Mouse (Mus musculus) hindbrain, embryonic 14.5 days (tissue): ENCODE measurements at regions not wholly inside any gene's neighbourhood (a gene's known extent, or its start where the extent isn't known, plus 50 kb on each side); places are given as distances from the start of the nearest gene placed in this dataset.
"Not testable (repeated sequence)": the region's sequence is repeated elsewhere in the genome, so short reads cannot be mapped to it uniquely, and the experiment has no call there.

Source experiments
- ATAC-seq: fragments of 200-750 bp; cut with Nextera tagmentation; 2 replicates; pipeline ENCODE4 v1.8.0; 2017; ENCODE audit warnings: moderate number of reproducible peaks, mild to moderate bottlenecking, moderate TSS enrichment, moderate library complexity; ENCODE audit not compliant: low FRiP score
- DNase-seq: peaks from one replicate; pipeline ENCODE4 v3.0.0-alpha.2; 2015; ENCODE audit warnings: low spot score
- H3K27ac ChIP-seq: fragments of 300-500 bp; sonication (generic); 2 replicates; pipeline ENCODE4 v1.5.1; 2014; ENCODE audit warnings: mild to moderate bottlenecking, moderate library complexity
- H3K27me3 ChIP-seq: fragments of 300-500 bp; sonication (generic); 2 replicates; pipeline ENCODE4 v1.6.1; 2014; ENCODE audit warnings: mild to moderate bottlenecking, low read length, mixed read lengths; ENCODE audit not compliant: control insufficient read depth, insufficient read depth
- H3K36me3 ChIP-seq: fragments of 300-500 bp; sonication (generic); replicated peaks from 2 replicates; pipeline ENCODE4 v1.6.1; 2014; ENCODE audit not compliant: control insufficient read depth, insufficient read depth
- H3K4me1 ChIP-seq: fragments of 300-500 bp; sonication (generic); replicated peaks from 2 replicates; pipeline ENCODE4 v1.6.1; 2014; ENCODE audit warnings: antibody characterized with exemption, low read length, mixed read lengths; ENCODE audit not compliant: control insufficient read depth, insufficient read depth
- H3K4me2 ChIP-seq: fragments of 300-500 bp; sonication (generic); replicated peaks from 2 replicates; pipeline ENCODE4 v1.6.1; 2014; ENCODE audit warnings: mild to moderate bottlenecking, moderate library complexity
- H3K4me3 ChIP-seq: fragments of 300-500 bp; sonication (generic); replicated peaks from 2 replicates; pipeline ENCODE4 v1.5.1; 2014; ENCODE audit warnings: mild to moderate bottlenecking, low read length
- H3K9ac ChIP-seq: fragments of 300-500 bp; sonication (generic); 2 replicates; pipeline ENCODE4 v1.6.1; 2014
- H3K9me3 ChIP-seq: fragments of 300-500 bp; sonication (generic); 2 replicates; pipeline ENCODE4 v1.6.1; 2016; ENCODE audit warnings: low read length; ENCODE audit not compliant: control insufficient read depth
- WGBS: fragments of 180-500 bp; shearing (Covaris S2); extraction: QIAGEN DNeasy Blood & Tissue Kit; methylation state at CpG from one replicate; pipeline ENCODE4 v1.1.7; 2014; 5-methylcytosine and 5-hydroxymethylcytosine counted together

DNA sequence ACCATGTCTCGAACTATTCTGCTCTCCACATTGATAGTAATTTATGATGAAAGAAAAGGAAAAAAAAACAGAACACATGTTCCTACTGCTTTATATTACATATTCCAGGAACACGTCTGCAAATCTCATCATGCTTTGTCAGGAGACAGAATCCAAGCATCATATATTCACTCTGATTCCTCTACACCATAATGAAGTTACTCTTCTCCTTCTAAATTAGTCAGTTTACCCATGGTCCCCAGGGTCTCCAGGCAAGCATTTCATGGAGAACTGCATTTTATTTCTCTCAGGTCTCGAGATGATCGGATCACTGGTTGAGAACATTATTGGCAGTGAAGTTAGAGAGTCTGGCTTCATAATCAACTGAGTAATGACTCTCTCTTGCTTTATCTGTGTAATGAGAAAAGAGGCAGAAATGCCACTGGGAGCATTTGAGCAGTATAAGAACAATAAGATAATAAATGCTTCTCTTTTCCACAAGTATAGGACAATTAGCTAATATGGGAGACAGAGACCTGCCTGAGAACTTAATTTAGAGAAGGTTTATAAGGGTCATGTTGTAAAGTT lies 97.8 kb upstream of the Prl start:
- ATAC-seq = peak; percentile 57; the same call in 1 of the 2 replicates
- H3K36me3 ChIP-seq = no peaks in the 10 kb centered on the region
- 63% methylated on average over 4 of the region's 4 CpGs for WGBS

DNA sequence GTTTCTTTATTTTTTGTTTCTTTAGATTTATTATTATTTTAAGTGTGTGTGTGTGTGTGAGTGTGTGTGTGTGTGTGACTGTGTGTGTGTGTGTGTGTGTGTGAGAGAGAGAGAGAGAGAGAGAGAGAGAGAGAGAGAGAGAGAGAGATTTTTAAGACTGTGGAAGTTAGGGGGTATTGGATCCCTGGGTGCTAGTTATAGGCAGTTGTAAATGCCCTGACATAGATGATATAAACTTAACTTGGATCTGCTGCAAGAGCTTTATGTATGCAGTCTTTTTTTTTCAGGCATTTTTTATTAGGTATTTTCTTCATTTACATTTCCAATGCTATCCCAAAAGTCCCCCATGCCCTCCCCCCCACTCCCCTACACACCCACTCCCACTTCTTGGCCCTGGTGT lies 96.8 kb upstream of the Prl start:
- not testable (repeated sequence) for H3K27ac ChIP-seq, H3K4me3 ChIP-seq, ATAC-seq, H3K9ac ChIP-seq, DNase-seq, H3K9me3 ChIP-seq, H3K36me3 ChIP-seq, H3K27me3 ChIP-seq, H3K4me2 ChIP-seq, H3K4me1 ChIP-seq

More for the DNA sequence above, 97.8 kb upstream of the Prl start:
- H3K4me2 ChIP-seq = no peak overlapping the region
- H3K9ac ChIP-seq = no peak overlapping the region
- H3K9me3 ChIP-seq = no peaks in the 10 kb centered on the region
- no peaks in the 10 kb centered on the region for H3K4me1 ChIP-seq
- H3K4me3 ChIP-seq = no peak overlapping the region
- no peaks in the 10 kb centered on the region for H3K27me3 ChIP-seq
- no peak for DNase-seq
- H3K27ac ChIP-seq = no peak overlapping the region

DNA sequence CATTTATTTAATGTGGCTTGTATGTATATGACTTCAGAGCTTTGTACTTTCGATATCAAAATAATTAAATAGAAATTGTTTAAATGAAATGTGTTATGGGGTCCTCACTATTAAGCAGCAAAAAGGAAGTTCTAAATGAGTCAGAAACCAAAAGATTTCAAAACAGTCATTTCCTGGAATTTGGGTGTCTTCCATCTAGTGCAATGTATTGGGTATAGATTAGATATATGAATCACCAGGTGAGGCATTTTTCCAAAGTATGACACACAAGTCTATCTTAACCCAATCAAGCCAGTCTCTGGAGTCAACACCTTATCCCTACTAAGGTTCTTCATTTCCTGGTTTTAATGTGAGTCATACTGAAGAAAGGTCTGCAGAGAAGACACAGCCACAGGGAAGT lies 81.3 kb upstream of the Prl start:
- Histone ChIP-seq H3K4me1 (no peaks in the 10 kb centered on the region), H3K27ac (no peak overlapping the region), H3K36me3 (no peaks in the 10 kb centered on the region), H3K9ac (no peak overlapping the region), H3K9me3 (no peaks in the 10 kb centered on the region), H3K27me3 (no peaks in the 10 kb centered on the region), H3K4me2 (no peak overlapping the region), H3K4me3 (no peak overlapping the region)
- WGBS = 94% methylated on average over 1 of the region's 1 CpGs
- ATAC-seq = no peak
- DNase-seq = no peak

GRCm38 (mm10) chr13:26980475-26980874 lies 76.9 kb upstream of the Prl start:
- no peak for ATAC-seq
- H3K36me3 ChIP-seq = no peaks in the 10 kb centered on the region
- no peaks in the 10 kb centered on the region for H3K9me3 ChIP-seq

More at GRCm38 (mm10) chr13:26980475-26980874, 76.9 kb upstream of the Prl start:
- Histone ChIP-seq H3K4me1 (no peaks in the 10 kb centered on the region), H3K27me3 (no peaks in the 10 kb centered on the region), H3K4me3 (no peak overlapping the region), H3K27ac (no peak overlapping the region), H3K9ac (no peak overlapping the region), H3K4me2 (no peak overlapping the region)
- 89% methylated on average over 1 of the region's 1 CpGs for WGBS
- DNase-seq = no peak
